Mouse (Mus musculus): ENCODE results near the gene Rai14.

The Rai14 gene

DNA sequence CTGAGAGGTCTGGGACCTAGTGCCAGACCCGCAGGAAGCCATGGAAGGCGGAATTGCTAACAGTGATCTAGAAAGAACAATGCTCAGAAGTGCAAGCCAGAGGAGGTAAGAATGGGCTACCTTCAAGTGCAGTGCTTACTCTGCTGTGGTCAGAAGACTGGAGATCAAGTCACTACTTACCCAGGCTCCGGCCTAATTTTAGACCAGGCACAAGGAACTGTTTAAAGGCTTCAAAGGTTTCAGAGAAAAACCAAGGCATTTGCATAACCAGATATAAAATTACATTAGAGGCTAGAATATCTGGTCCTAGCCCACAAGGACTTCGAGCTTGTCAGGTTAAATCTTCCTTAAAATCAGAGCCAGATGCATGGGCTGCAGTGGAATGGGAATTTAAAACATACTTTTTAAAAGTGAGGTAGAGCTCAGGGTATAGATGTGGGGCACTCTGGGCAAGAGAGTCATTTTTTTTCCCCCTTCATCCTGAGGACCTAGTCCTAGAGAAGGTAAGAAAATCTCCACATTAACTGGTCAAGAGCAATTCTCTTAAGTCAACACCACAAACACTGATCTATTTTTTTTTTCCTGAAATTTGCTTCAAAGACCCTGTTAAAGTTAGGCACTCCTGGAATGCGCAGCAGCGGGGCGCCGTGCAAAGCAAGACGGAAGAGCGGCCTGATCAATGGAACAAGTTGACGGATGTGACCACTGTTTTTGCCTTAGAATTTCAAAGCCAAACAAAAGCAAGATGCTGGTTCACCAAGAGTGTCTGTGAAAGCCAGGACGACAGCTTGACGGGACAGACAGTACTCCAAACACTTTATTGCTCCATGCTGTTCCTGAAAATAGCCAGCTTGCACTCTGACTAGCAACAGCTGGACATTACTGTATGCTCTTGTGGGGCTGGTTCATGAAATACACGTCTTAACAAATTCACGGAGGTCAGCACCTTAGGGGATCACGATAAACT, 115.9 kb downstream of the Rai14 start:
- peak; percentile 94 for DNase-seq

GRCm38 (mm10) chr15:10596871-10597270, 117.6 kb downstream of the Rai14 start:
- DNase-seq = no peak

DNA sequence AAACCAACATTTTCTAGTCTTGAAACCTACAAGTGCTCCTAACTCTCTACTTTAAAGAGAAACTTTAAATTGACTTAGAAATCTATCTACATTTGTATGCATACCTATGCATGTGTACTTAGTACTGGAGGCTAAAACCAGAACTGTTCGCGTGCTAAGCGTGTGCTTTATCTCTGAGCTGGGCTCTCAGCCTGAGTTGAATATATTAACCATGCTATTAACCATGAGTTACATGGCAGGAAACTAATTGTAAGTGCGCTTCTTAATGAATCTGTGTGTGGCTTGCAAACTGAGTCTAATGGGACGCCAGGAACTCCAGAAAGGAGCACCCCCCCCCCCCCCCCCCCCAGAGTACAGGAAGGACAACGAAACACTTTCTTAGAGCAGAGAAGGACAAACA, 119.0 kb downstream of the Rai14 start:
- no peak for DNase-seq

DNA sequence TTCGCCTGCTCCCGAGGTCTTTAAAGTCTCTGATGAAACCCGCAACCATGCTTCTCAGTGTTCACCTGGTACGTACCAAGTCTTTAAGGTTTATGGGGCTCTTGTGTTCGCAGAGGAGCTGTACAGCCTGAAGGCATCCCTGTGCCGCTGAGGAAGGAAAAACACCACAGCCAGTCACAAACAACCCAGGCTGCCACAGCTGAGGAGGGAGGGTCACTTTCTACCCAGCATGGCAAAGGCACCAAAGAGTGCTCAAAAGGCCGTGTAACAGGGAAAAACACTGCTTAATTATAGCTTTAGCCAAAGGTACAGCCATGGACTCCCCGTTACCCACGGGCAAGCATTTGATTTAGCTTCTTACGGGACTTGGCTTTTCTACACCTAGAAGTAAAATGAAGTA, 119.5 kb downstream of the Rai14 start:
- no peak for DNase-seq

DNA sequence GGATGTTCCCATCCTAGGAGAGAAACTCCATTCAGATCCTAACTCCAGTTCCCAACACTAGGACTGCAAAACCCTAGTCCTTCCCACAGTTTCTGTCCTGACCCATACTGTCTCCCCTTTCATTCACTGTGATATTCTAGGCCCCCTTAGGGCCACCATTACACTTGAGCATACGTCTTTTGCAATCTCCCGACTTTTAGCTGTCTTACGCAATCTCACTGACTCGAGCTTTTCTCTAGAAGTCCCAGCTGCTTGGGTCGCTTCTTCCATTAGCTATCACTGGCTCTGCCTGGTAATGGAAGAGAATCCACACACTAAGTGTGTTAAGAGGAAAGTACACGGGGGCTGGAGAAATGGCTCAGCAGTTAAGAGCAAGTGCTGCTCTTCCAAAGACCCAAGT, 121.3 kb downstream of the Rai14 start:
- DNase-seq = no peak

- DNase-seq = no peak
Measured at GRCm38 (mm10) chr15:10586565-10586964, 127.9 kb downstream of the Rai14 start.

DNA sequence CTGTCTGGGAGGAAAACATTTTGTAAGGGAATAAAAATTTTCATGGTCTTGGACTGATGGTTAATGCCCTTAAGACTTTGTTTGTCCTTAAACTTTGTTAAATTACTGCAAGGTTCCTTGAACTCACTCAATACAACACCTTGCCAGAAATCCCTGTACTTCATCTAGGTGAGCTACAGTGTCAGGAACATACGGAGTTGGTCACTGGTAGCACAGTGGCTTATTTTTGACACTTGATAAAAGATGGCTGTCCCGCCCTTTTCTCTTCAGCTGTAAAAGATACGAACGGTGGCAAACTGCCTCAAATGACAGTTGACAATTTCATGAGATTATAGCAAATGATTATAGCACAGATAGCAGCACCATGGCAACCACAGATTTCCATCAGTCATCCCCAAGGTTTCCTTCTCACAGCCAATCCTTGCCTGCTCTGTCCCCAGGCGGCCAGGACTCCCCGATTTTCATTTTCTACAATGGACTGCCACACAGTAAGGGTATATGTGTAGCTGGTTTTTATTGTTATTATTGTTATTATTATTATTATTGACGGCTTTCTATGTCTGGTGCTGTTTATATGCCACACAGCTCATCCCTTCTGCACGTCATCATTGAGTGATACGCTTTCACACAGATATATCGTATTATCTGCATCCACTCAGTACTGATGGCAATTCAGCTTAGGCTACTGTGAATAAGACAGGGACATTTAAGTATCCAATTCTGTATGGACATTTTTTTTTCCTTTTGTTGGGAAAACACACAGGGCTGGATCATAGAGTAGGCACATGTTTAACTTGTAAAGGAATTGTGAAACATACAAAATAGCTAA, 129.9 kb downstream of the Rai14 start:
- no peak for DNase-seq

DNA sequence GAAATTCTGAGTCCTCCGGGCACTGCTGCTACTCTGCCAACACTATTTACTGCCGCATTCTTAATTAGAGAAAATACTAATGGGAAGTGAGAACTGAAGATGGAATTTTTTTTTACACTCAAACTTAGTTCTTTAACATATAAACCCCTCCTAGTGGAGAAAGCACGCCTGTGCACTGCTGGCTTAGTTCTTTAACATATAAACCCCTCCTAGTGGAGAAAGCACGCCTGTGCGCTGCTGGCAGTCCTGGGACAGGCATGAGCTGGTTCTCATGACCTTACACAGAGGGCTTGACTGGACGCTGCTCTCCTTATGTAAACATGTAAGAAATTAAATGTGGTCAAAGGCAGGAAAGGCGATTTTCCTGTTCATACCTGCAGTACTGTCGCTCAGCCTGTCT, 131.0 kb downstream of the Rai14 start:
- peak; percentile 90 for DNase-seq

DNA sequence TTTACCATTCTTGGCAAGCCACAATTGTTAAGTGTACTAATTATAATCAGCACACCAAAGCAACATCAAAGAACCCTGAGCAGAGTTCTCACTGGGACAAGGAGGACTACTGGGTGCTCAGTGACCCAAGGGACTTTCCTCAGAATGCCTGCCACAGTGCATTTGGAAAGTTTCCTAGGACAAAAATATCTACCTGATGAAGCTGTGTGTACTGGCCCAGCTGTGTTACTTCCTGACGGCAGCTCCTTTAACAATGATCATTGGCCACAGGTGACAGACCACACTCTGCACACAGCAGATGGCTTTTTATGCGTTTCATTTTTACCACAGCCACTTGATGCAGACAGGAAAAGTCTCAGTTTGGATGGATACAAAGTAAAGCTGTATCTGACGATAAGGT, 135.3 kb downstream of the Rai14 start:
- no peak for DNase-seq

DNA sequence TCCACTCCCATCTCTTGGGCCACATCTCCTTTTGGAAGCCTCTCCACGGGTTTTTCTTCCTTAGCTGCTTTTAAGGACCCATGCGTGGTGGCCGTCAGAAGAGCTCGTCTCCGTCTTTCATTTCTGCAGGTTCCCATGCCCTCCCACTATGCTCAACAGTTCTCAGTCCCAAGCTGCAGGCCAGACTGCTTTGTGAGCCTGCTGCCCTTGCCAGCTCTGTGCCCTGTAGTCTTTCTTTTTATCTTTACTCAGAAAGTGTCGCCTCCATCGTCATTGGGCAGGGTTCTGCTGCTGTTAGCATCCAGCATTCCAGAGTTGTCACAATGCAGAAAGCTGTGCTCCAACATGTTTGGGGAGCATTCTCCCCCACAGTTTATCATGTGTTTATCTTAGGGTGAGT, 147.9 kb downstream of the Rai14 start:
- peak; percentile 65 for DNase-seq

DNA sequence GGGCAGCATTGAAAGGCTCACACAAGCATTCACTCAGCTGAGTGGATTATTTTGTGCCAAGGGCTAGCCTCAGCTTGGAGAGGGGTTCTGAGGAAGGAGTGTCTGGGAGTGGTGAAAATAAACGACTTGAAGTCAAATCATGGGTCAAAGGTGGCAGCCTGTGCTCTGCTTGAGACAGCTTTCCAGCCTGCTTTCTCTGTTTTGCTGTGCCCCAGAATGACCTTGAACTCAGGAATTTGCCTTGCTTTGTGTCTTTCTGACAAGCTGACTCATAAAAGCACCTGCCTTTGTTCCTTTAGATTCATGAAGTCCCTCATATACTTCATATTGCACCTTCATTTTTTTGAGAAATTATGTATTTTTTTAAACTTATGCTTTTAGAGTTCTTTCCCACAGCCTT, 150.2 kb downstream of the Rai14 start:
- DNase-seq = peak; percentile 10

GRCm38 (mm10) chr15:10562281-10562680, 152.1 kb downstream of the Rai14 start:
- no peak for DNase-seq

- DNase-seq = no peak
Measured at GRCm38 (mm10) chr15:10560005-10560404, 154.4 kb downstream of the Rai14 start.

DNA sequence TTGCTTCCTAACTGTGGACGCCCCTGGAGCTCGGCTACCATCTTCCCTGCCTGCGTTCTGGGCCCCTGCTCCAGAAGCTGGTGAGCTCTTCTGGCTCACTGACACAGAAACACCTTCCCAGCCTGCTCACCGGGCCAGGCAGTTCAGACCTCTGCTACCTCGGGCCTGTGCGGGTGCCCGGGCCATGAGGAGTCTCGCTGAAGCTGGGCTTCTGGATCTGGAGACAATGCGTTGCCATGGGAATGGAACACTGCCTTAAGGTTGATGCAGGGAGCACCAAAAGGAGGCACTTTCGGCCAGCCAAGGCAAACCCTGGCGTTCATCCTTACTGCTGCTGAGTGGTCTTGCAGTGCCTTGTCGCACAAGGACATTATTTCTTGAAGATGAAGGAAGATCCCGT, 156.0 kb downstream of the Rai14 start, which contains the start of gene Ttc23l:
Gene Ttc23l, minus strand, starts transcription at position 204 of the 400 bp plus-strand sequence.
- DNase-seq = peak; percentile 43

DNA sequence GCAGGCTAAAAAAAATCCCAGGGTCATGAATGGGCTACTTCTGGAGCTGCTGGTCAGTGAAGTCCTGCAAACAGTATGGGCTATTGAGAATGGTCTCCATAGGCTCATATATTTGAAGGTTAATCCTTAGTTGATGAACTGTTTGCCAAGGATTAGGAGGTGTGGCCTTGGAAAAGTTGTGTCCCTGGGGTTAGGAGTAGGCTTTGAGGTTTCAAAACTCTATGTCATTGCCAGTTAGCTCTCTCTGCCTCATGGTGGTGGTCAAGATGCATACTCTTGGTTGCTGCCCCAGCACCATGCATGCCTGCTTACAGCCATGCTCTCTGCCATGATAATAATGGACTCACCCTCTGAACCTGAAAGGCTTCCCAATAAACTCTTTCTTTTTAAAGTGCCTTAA, 160.1 kb downstream of the Rai14 start:
- DNase-seq = peak; percentile 61

GRCm38 (mm10) chr15:10540271-10541088, 173.9 kb downstream of the Rai14 start:
- DNase-seq = peak; percentile 52

DNA sequence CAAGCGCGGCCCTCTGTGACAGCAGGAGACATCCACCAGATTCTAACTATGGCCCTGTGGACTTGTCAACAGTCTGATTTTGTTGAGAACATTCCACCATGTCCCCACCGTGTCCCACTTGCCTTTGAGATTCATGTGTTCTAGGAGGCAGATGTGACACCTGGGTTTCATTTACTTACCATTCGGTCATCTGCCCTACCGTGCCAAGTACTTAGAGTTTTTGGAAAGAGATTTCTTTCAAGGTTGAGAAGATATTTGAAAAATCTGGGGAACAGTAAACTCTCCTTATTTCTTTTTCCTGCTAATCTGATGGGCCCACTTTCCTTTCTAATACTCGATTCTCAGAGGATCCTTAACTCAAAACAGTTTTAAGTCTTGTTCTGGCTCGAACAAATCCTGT, 178.5 kb downstream of the Rai14 start:
- peak; percentile 31 for DNase-seq

GRCm38 (mm10) chr15:10534591-10534990, 179.8 kb downstream of the Rai14 start:
- DNase-seq = peak; percentile 43

DNA sequence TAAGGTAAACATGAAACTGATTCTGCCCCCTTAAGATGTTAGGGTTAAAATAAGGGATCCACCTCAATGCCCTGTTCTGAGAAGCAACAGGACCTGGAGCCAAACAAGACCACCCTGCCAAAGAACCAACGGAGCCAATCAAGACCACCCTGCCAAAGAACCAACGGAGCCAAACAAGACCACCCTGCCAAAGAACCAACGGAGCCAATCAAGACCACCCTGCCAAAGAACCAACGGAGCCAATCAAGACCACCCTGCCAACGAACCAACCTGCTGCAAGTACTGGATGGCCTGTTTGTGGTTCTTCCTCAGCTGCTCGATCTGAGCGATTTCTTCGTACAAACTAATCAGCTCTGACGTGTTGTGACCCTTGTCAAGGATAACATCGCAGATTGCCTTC, 181.1 kb downstream of the Rai14 start:
- peak; percentile 77 for DNase-seq

- DNase-seq = peak; percentile 69
Measured at GRCm38 (mm10) chr15:10531352-10531751, 183.1 kb downstream of the Rai14 start.

GRCm38 (mm10) chr15:10525896-10526295, 188.5 kb downstream of the Rai14 start:
- no peak for DNase-seq

Data from heart, adult 11 months (tissue).